Mouse (Mus musculus) stomach, embryonic 16.5 days (tissue): ENCODE data around the gene Des. TPM values are rescaled to one million over a fixed set of nuclear protein-coding genes. Genes with fewer than 3 reads are reported as not detected.

Source experiments
- ATAC-seq: fragments of 200-750 bp; cut with Nextera tagmentation; 2 replicates; pipeline ENCODE4 v1.8.0; 2017; ENCODE audit warnings: moderate number of reproducible peaks, moderate TSS enrichment; ENCODE audit not compliant: insufficient read depth, low FRiP score
- H3K27ac ChIP-seq: fragments of 300-500 bp; sonication (generic); 2 replicates; pipeline ENCODE4 v1.5.1; 2014; ENCODE audit warnings: low read length
- H3K27me3 ChIP-seq: fragments of 300-500 bp; sonication (generic); 2 replicates; pipeline ENCODE4 v1.6.1; 2014; ENCODE audit warnings: low read length, control low read depth, mixed read lengths; ENCODE audit not compliant: control insufficient read depth, insufficient read depth
- H3K36me3 ChIP-seq: fragments of 300-500 bp; sonication (generic); 2 replicates; pipeline ENCODE4 v1.6.1; 2014; ENCODE audit warnings: low read length; ENCODE audit not compliant: control insufficient read depth, insufficient read depth
- H3K4me1 ChIP-seq: fragments of 300-500 bp; sonication (generic); 2 replicates; pipeline ENCODE4 v1.6.1; 2014; ENCODE audit warnings: low read length, control low read depth, mixed read lengths; ENCODE audit not compliant: control insufficient read depth, insufficient read depth
- H3K4me2 ChIP-seq: fragments of 300-500 bp; sonication (generic); 2 replicates; pipeline ENCODE4 v1.6.1; 2014; ENCODE audit warnings: low read depth, low read length, mixed read lengths
- H3K4me3 ChIP-seq: fragments of 300-500 bp; sonication (generic); replicated peaks from 2 replicates; pipeline ENCODE4 v1.5.1; 2014; ENCODE audit warnings: mild to moderate bottlenecking, low read length
- H3K9ac ChIP-seq: fragments of 300-500 bp; sonication (generic); 2 replicates; pipeline ENCODE4 v1.6.1; 2014; ENCODE audit warnings: low read length
- H3K9me3 ChIP-seq: fragments of 300-500 bp; sonication (generic); replicated peaks from 2 replicates; pipeline ENCODE4 v1.6.1; 2016; ENCODE audit warnings: low read length, control low read depth; ENCODE audit not compliant: control insufficient read depth
- WGBS: fragments of 180-500 bp; shearing (Covaris S2); extraction: QIAGEN DNeasy Blood & Tissue Kit; methylation state at CpG from one replicate; pipeline ENCODE4 v1.1.7; 2014; 5-methylcytosine and 5-hydroxymethylcytosine counted together
- polyA plus RNA-seq: library from polyadenylated mRNA; unstranded; fragments of >200 nt; fragmentation: Nextera tagmentation; extraction: Ambion mirVana; gene quantifications from 2 replicates; pipeline ENCODE4 v1.2.1, GENCODE M21; 2015

Gene Des
- polyA plus RNA-seq, 1 experiment from 2014 or later = 194 TPM

GRCm38 (mm10) chr1:75344291-75345035, 15.7 kb upstream of the Des start:
- Histone ChIP-seq H3K4me1 (peaks cover 18% of the 10 kb centered on the region), H3K27ac (peak overlapping the region; percentile 68; the same call in 1 of the 2 replicates), H3K4me3 (no peak overlapping the region), H3K27me3 (no peaks in the 10 kb centered on the region), H3K9ac (peak overlapping the region; percentile 38; the same call in 1 of the 2 replicates), H3K9me3 (no peaks in the 10 kb centered on the region), H3K4me2 (no peak overlapping the region), H3K36me3 (no peaks in the 10 kb centered on the region)
- 13% methylated on average over 15 of the region's 15 CpGs for WGBS
- ATAC-seq = peak; percentile 11; the same call in 1 of the 2 replicates

DNA sequence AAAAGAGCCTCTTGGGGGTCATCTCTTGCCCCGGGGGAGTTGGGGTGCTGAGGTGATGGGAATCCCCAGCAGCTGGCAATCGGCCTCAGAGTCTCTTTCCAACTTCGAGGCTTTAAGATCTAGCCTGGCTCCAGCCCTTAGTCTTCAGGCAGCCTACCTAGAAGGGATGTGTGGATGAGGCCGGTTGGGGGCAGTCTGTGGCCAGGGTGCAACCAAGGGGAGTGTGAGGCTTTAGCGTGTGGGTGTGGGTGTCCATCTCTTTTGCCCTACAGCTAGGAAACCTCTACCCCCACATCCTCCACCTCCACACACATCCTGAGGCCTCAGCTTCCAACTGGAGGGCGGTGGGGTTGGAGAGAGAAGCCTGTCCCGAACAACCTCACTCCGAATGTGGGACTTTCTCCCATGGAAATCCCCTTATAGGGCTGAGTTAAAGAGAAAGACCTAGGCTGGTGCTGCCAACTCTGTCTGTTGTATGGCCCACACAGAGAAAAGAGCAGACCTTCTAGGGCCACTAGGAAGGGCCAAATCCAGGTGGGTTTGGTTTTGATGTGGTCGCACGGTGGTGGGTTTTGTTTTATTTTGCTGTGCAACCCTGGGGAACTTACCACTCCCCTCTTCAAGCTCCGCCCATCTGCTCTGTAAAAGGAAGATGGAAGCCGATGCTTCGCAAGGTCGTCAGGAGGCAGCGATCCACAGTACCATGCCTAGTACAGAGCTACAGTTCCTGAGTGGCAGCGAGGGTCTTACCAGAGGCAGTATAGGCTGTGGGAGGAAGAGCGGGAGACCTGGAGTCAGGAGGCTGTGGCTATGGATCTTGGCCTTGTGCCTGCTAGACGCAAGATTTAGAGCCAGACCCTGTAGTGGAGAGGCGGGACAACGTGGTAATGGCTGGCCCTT, 14.8 kb upstream of the Des start:
- H3K27ac ChIP-seq = peak overlapping the region; percentile 56; the same call in 1 of the 2 replicates
- no peak overlapping the region for H3K4me2 ChIP-seq
- peak overlapping the region; percentile 38; the same call in 1 of the 2 replicates for H3K9ac ChIP-seq
- no peaks in the 10 kb centered on the region for H3K27me3 ChIP-seq
- H3K36me3 ChIP-seq = no peaks in the 10 kb centered on the region
- peaks cover 13% of the 10 kb centered on the region; the same call in 1 of the 2 replicates for H3K4me1 ChIP-seq
- H3K9me3 ChIP-seq = no peaks in the 10 kb centered on the region
- no peak overlapping the region for H3K4me3 ChIP-seq
- WGBS = 45% methylated on average over 20 of the region's 20 CpGs
- no peak; the same call in 1 of the 2 replicates for ATAC-seq

DNA sequence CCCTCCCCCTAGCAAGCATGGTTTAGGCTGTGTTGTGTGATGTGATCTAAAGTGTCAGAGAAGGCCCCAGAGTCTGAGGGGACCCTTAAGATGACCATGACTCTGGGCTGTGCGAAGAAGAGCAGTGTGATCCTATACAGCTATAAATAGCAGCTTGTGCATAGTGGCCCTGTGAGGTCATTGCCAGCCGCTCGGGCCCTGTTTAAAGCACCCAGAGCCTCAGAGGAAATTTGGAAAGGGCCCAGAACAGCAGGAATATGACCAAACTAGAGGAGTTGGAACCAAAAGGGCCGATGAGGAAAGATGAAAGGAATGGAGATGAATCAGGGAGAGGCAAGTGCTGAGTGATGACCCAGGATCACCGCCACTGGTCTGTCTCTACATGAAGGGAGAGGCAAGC, 12.8 kb upstream of the Des start:
- H3K4me2 ChIP-seq = no peak overlapping the region
- ATAC-seq = no peak
- H3K4me3 ChIP-seq = no peak overlapping the region
- WGBS = 53% methylated on average over 5 of the region's 5 CpGs
- no peak overlapping the region; the same call in 1 of the 2 replicates for H3K27ac ChIP-seq
- no peaks in the 10 kb centered on the region for H3K36me3 ChIP-seq
- no peak overlapping the region for H3K9ac ChIP-seq
- no peaks in the 10 kb centered on the region for H3K9me3 ChIP-seq
- H3K4me1 ChIP-seq = peaks cover 13% of the 10 kb centered on the region; the same call in 1 of the 2 replicates
- no peaks in the 10 kb centered on the region for H3K27me3 ChIP-seq

GRCm38 (mm10) chr1:75349275-75349674, 10.9 kb upstream of the Des start:
- H3K9me3 ChIP-seq = no peaks in the 10 kb centered on the region
- H3K27ac ChIP-seq = peak overlapping the region; percentile 37; the same call in 1 of the 2 replicates
- H3K9ac ChIP-seq = peak overlapping the region; percentile 4; the same call in 1 of the 2 replicates
- H3K4me3 ChIP-seq = no peak overlapping the region
- H3K36me3 ChIP-seq = no peaks in the 10 kb centered on the region
- no peak overlapping the region for H3K4me2 ChIP-seq
- H3K4me1 ChIP-seq = peaks cover 7% of the 10 kb centered on the region; the same call in 1 of the 2 replicates
- peak; percentile 64; the same call in 1 of the 2 replicates for ATAC-seq
- WGBS = 42% methylated on average over 5 of the region's 5 CpGs
- no peaks in the 10 kb centered on the region for H3K27me3 ChIP-seq

- Histone ChIP-seq H3K9ac (no peak overlapping the region), H3K9me3 (no peaks in the 10 kb centered on the region), H3K4me2 (no peak overlapping the region), H3K36me3 (no peaks in the 10 kb centered on the region), H3K4me1 (peaks cover 13% of the 10 kb centered on the region), H3K27ac (no peak overlapping the region), H3K27me3 (peaks cover 23% of the 10 kb centered on the region), H3K4me3 (no peak overlapping the region)
- ATAC-seq = no peak
- 69% methylated on average over 7 of the region's 7 CpGs for WGBS
Observed at GRCm38 (mm10) chr1:75357261-75357660, 2.9 kb upstream of the Des start.

DNA sequence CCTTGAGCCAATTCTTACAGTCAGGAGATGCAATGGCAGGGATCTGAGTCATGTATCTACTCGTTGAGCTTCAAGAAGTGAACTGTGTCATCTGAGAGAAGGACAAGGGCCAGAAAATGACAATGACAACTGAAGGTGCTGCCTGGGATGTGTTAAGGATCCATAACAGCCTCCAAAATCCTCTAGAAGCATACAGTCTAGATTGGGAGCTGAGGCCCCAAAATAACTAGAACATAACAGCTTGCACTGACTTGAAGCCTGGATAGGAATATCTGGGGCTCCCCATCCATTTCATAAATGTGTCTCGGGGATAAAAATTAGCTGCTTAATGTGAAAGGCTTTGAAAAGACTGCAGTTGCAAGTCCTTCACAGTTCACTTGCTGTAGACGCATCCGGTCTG, 2.1 kb upstream of the Des start:
- peaks cover 13% of the 10 kb centered on the region for H3K4me1 ChIP-seq
- peaks cover 23% of the 10 kb centered on the region for H3K27me3 ChIP-seq
- no peaks in the 10 kb centered on the region for H3K9me3 ChIP-seq
- no peak overlapping the region for H3K4me2 ChIP-seq
- no peak for ATAC-seq
- H3K27ac ChIP-seq = no peak overlapping the region
- no peak overlapping the region for H3K9ac ChIP-seq
- no peaks in the 10 kb centered on the region for H3K36me3 ChIP-seq
- WGBS = 88% methylated on average over 4 of the region's 4 CpGs
- no peak overlapping the region for H3K4me3 ChIP-seq

DNA sequence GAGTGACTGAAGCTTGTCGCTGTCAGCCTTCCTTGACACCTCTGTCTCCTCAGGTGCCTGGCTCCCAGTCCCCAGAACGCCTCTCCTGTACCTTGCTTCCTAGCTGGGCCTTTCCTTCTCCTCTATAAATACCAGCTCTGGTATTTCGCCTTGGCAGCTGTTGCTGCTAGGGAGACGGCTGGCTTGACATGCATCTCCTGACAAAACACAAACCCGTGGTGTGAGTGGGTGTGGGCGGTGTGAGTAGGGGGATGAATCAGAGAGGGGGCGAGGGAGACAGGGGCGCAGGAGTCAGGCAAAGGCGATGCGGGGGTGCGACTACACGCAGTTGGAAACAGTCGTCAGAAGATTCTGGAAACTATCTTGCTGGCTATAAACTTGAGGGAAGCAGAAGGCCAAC, 783 bp upstream of the Des start:
- peak overlapping the region; percentile 76; the same call in 1 of the 2 replicates for H3K4me2 ChIP-seq
- WGBS = 51% methylated on average over 13 of the region's 13 CpGs
- H3K36me3 ChIP-seq = no peaks in the 10 kb centered on the region
- no peaks in the 10 kb centered on the region for H3K9me3 ChIP-seq
- peaks cover 23% of the 10 kb centered on the region for H3K27me3 ChIP-seq
- no peak for ATAC-seq
- peak overlapping the region; percentile 76; the same call in 1 of the 2 replicates for H3K9ac ChIP-seq
- H3K4me1 ChIP-seq = peaks cover 13% of the 10 kb centered on the region
- H3K27ac ChIP-seq = peak overlapping the region; percentile 82; the same call in 1 of the 2 replicates
- H3K4me3 ChIP-seq = no peak overlapping the region

DNA sequence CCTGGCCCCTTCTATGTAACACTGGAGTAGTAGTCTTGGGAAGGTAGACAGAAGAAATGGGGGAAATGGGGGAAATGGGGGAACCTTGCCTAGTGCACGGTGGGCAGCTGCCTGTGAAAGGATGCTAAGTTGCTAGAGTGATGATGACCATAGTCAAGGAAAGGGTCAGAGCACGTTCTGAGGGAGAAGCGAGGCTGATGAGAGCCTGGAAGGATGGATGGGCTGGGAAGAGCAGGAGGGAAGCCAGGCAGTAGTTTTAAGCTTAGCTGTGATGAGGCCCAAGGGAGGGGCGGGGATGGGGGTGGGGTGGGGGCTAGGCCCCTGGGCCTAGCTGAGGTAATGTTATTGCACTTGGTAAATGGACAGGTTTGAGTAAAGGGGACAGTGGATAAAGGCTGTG, 994 bp downstream of the Des start:
- WGBS = 37% methylated on average over 4 of the region's 4 CpGs
- Histone ChIP-seq H3K9ac (peak overlapping the region; percentile 76), H3K36me3 (no peaks in the 10 kb centered on the region), H3K27ac (no peak overlapping the region), H3K27me3 (peaks cover 23% of the 10 kb centered on the region), H3K4me2 (peak overlapping the region; percentile 76), H3K4me1 (peaks cover 16% of the 10 kb centered on the region), H3K4me3 (peak overlapping the region; percentile 53), H3K9me3 (no peaks in the 10 kb centered on the region)
- ATAC-seq = no peak
